Mouse (Mus musculus) lung, postnatal 0 days (tissue): ENCODE measurements around the gene Gstp1.

Experiments used
- CTCF ChIP-seq: IDR thresholded peaks from 2 replicates; pipeline ENCODE4 v1.5.1; 2016; ENCODE audit warnings: antibody characterized with exemption, mild to moderate bottlenecking
- EP300 ChIP-seq: IDR thresholded peaks from 2 replicates; pipeline ENCODE4 v1.6.1; 2016; ENCODE audit warnings: antibody characterized with exemption, mild to moderate bottlenecking, control low read depth

DNA sequence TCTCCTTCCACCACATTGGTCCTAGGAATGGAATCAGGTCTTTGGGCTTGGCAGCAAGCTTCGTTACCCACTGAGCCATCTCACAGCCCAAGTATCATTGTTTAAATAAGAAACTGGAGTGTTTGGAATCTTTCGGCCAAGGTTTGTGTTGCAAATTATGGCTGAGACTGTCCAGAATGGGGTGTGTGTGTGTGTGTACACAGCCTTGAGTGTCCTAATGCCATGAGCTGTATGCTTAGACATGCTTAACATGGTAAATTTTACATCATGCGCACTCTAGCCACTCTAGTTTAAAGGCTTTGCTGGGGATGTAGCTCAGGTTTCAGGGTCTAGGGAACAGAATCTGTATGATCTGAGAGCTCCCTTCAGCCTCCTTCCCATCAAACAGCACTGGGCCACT is 42.3 kb downstream of the Gstp1 start:
- TF ChIP-seq CTCF, result no peak
- peak; percentile 75 for TF ChIP-seq EP300
